Mouse (Mus musculus) forebrain, embryonic 13.5 days (tissue): ENCODE measurements at regions not wholly inside any gene's neighbourhood (a gene's known extent, or its start where the extent isn't known, plus 50 kb on each side); places are given as distances from the start of the nearest gene placed in this dataset.
A peak's percentile ranks its signal among the peaks of the same experiment; 100 is the strongest.

Source experiments
- ATAC-seq: fragments of 200-750 bp; cut with Nextera tagmentation; 2 replicates; pipeline ENCODE4 v1.8.0; 2017
- H3K27ac ChIP-seq: fragments of 300-500 bp; sonication (generic); 2 replicates; pipeline ENCODE4 v1.5.1; 2015; ENCODE audit warnings: inconsistent platforms, mild to moderate bottlenecking, moderate library complexity
- H3K27me3 ChIP-seq: fragments of 300-500 bp; sonication (generic); 2 replicates; pipeline ENCODE4 v1.6.1; 2015; ENCODE audit warnings: mild to moderate bottlenecking, inconsistent platforms
- H3K36me3 ChIP-seq: fragments of 300-500 bp; sonication (generic); 2 replicates; pipeline ENCODE4 v1.6.1; 2015; ENCODE audit warnings: mild to moderate bottlenecking, inconsistent platforms; ENCODE audit not compliant: poor library complexity, severe bottlenecking
- H3K4me1 ChIP-seq: fragments of 300-500 bp; sonication (generic); 2 replicates; pipeline ENCODE4 v1.6.1; 2015; ENCODE audit warnings: inconsistent platforms
- H3K4me2 ChIP-seq: fragments of 300-500 bp; sonication (generic); 2 replicates; pipeline ENCODE4 v1.6.1; 2015; ENCODE audit warnings: inconsistent platforms, mild to moderate bottlenecking, moderate library complexity
- H3K4me3 ChIP-seq: fragments of 300-500 bp; sonication (generic); 2 replicates; pipeline ENCODE4 v1.5.1; 2015; ENCODE audit warnings: mild to moderate bottlenecking, inconsistent platforms
- H3K9ac ChIP-seq: fragments of 300-500 bp; sonication (generic); 2 replicates; pipeline ENCODE4 v1.6.1; 2015; ENCODE audit warnings: mild to moderate bottlenecking, inconsistent platforms
- H3K9me3 ChIP-seq: fragments of 300-500 bp; sonication (generic); replicated peaks from 2 replicates; pipeline ENCODE4 v1.6.1; 2016; ENCODE audit warnings: inconsistent platforms
- WGBS: fragments of 180-500 bp; shearing (Covaris S2); methylation state at CpG from one replicate; pipeline ENCODE4 v1.1.7; 2015; 5-methylcytosine and 5-hydroxymethylcytosine counted together

DNA sequence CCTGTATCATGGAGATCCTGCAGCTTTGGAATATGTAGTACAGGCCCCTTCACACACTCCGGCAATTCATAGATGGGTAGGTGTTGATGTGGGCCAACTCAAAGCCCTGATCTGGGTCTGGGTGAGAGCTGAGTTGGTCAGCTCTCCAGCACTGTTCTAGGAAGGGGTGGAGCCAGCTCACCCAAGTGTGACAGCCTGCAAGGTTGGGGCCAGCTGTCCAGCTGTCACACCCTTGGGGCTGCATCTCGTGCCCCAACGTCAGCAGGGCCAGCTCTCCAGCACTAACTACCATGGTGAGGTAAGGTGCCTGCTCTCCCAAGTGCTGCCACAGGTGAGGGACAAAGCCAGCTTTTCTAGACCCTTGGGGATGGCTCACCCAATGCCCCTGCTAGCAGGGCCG, 115.6 kb upstream of the Tdrd3 start:
- H3K4me2 ChIP-seq, result no peak overlapping the region
- no peaks in the 10 kb centered on the region for H3K36me3 ChIP-seq
- H3K4me1 ChIP-seq, result no peaks in the 10 kb centered on the region
- no peak for ATAC-seq
- no peak overlapping the region for H3K27ac ChIP-seq
- H3K4me3 ChIP-seq, result no peak overlapping the region
- H3K9me3 ChIP-seq, result no peaks in the 10 kb centered on the region
- 76% methylated on average over 4 of the region's 4 CpGs for WGBS
- H3K9ac ChIP-seq, result no peak overlapping the region
- H3K27me3 ChIP-seq, result no peaks in the 10 kb centered on the region

- 87% methylated on average over 5 of the region's 5 CpGs for WGBS
- H3K9ac ChIP-seq, result no peak overlapping the region
- no peaks in the 10 kb centered on the region for H3K9me3 ChIP-seq
- no peak overlapping the region for H3K27ac ChIP-seq
- no peaks in the 10 kb centered on the region for H3K27me3 ChIP-seq
- no peak for ATAC-seq
- no peak overlapping the region for H3K4me3 ChIP-seq
- no peaks in the 10 kb centered on the region for H3K4me1 ChIP-seq
- H3K4me2 ChIP-seq, result no peak overlapping the region
- H3K36me3 ChIP-seq, result no peaks in the 10 kb centered on the region
These were observed 114.9 kb upstream of the Tdrd3 start for GRCm38 (mm10) chr14:87301564-87301963.

GRCm38 (mm10) chr14:87305481-87305880, 111.0 kb upstream of the Tdrd3 start:
- H3K27me3 ChIP-seq, result no peaks in the 10 kb centered on the region
- H3K4me3 ChIP-seq, result no peak overlapping the region
- no peak overlapping the region for H3K9ac ChIP-seq
- H3K36me3 ChIP-seq, result no peaks in the 10 kb centered on the region
- ATAC-seq, result no peak
- WGBS, result 94% methylated on average over 2 of the region's 2 CpGs
- no peaks in the 10 kb centered on the region for H3K9me3 ChIP-seq
- H3K4me1 ChIP-seq, result no peaks in the 10 kb centered on the region; the same call in 1 of the 2 replicates
- H3K4me2 ChIP-seq, result no peak overlapping the region
- H3K27ac ChIP-seq, result no peak overlapping the region

GRCm38 (mm10) chr14:87306011-87306410, 110.4 kb upstream of the Tdrd3 start:
- no peak overlapping the region for H3K4me2 ChIP-seq
- H3K4me1 ChIP-seq, result no peaks in the 10 kb centered on the region; the same call in 1 of the 2 replicates
- H3K4me3 ChIP-seq, result no peak overlapping the region
- WGBS, result 76% methylated on average over 7 of the region's 7 CpGs
- H3K36me3 ChIP-seq, result no peaks in the 10 kb centered on the region
- H3K27ac ChIP-seq, result no peak overlapping the region
- H3K27me3 ChIP-seq, result no peaks in the 10 kb centered on the region
- no peaks in the 10 kb centered on the region for H3K9me3 ChIP-seq
- no peak overlapping the region for H3K9ac ChIP-seq
- ATAC-seq, result no peak

DNA sequence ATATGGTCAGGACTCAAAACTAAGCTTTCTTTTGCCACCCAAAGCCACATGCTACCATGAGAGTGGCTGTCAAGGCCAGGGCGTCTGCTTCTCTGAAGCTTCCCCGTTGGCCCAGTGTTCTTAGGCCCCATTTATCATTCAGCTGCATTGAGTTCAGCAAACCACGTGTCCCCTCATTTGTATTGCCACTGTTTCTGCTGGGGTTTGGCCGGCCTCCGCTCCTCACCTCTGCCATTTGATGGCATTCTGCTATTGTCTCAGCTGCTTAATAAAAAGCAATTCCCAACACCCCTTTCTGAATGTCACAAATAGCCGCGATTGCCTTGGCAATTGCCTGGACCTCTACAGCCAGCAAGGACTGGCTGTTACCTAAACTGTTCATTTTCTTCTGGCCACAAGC, 108.4 kb upstream of the Tdrd3 start:
- H3K9me3 ChIP-seq, result no peaks in the 10 kb centered on the region
- ATAC-seq, result peak; percentile 41; the same call in 1 of the 2 replicates
- H3K4me1 ChIP-seq, result no peaks in the 10 kb centered on the region; the same call in 1 of the 2 replicates
- H3K27me3 ChIP-seq, result no peaks in the 10 kb centered on the region
- H3K4me2 ChIP-seq, result no peak overlapping the region
- WGBS, result 48% methylated on average over 7 of the region's 7 CpGs
- H3K27ac ChIP-seq, result no peak overlapping the region
- no peaks in the 10 kb centered on the region for H3K36me3 ChIP-seq
- H3K4me3 ChIP-seq, result no peak overlapping the region
- H3K9ac ChIP-seq, result no peak overlapping the region

- WGBS, result 95% methylated on average over 5 of the region's 5 CpGs
These were observed 104.1 kb upstream of the Tdrd3 start for GRCm38 (mm10) chr14:87312318-87312717.

GRCm38 (mm10) chr14:87314999-87315732, 101.3 kb upstream of the Tdrd3 start:
- H3K27ac ChIP-seq, result no peak overlapping the region
- no peak overlapping the region for H3K4me2 ChIP-seq
- no peak overlapping the region for H3K9ac ChIP-seq
- H3K4me3 ChIP-seq, result no peak overlapping the region
- no peaks in the 10 kb centered on the region for H3K27me3 ChIP-seq
- no peaks in the 10 kb centered on the region for H3K36me3 ChIP-seq
- H3K4me1 ChIP-seq, result no peaks in the 10 kb centered on the region
- H3K9me3 ChIP-seq, result no peaks in the 10 kb centered on the region
- peak; percentile 85 for ATAC-seq
- WGBS, result 27% methylated on average over 6 of the region's 6 CpGs

More at GRCm38 (mm10) chr14:87312318-87312717, 104.1 kb upstream of the Tdrd3 start:
- H3K4me3 ChIP-seq, result no peak overlapping the region
- H3K4me2 ChIP-seq, result no peak overlapping the region
- no peaks in the 10 kb centered on the region for H3K36me3 ChIP-seq
- no peaks in the 10 kb centered on the region for H3K9me3 ChIP-seq
- no peaks in the 10 kb centered on the region; the same call in 1 of the 2 replicates for H3K4me1 ChIP-seq
- H3K27ac ChIP-seq, result no peak overlapping the region
- H3K27me3 ChIP-seq, result no peaks in the 10 kb centered on the region
- no peak overlapping the region for H3K9ac ChIP-seq
- ATAC-seq, result no peak

- Histone ChIP-seq H3K27me3 (no peaks in the 10 kb centered on the region), H3K4me1 (no peaks in the 10 kb centered on the region), H3K9ac (no peak overlapping the region), H3K36me3 (no peaks in the 10 kb centered on the region), H3K4me3 (no peak overlapping the region), H3K9me3 (no peaks in the 10 kb centered on the region), H3K4me2 (no peak overlapping the region), H3K27ac (no peak overlapping the region)
- 57% methylated on average over 1 of the region's 1 CpGs for WGBS
- ATAC-seq, result no peak
These were observed 88.6 kb upstream of the Tdrd3 start for GRCm38 (mm10) chr14:87327841-87328240.

DNA sequence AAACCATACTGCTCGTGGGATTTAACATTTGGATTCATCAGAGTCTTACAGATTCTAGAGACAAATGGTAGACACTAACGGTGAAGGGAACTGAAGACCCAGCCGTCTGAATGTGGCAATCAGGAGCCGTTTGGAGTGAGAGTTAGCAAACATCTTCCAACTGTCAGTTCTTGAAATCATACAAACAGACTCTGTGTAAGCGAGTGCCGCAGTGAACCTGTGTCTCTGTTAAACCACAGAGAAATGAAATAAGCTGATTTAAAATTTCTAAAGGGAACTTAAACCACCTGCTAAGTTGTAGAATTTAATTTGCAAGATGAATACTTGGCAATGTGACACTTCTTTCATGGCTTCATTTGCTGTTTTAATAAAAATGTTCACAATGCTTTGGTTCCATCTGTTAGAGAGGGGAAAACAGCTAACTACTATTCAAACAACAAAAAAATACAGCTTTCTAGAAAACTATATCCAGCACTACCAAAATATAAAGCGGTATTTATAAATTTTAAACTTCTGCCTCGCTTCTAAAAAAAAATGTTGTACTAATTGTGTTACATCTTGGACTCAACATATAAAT, 78.4 kb upstream of the Tdrd3 start:
- Histone ChIP-seq H3K9me3 (no peaks in the 10 kb centered on the region), H3K9ac (no peak overlapping the region), H3K27ac (no peak overlapping the region), H3K4me3 (no peak overlapping the region), H3K4me1 (no peaks in the 10 kb centered on the region), H3K36me3 (no peaks in the 10 kb centered on the region), H3K4me2 (no peak overlapping the region), H3K27me3 (no peaks in the 10 kb centered on the region)
- 76% methylated on average over 8 of the region's 8 CpGs for WGBS
- peak; percentile 68; the same call in 1 of the 2 replicates for ATAC-seq

DNA sequence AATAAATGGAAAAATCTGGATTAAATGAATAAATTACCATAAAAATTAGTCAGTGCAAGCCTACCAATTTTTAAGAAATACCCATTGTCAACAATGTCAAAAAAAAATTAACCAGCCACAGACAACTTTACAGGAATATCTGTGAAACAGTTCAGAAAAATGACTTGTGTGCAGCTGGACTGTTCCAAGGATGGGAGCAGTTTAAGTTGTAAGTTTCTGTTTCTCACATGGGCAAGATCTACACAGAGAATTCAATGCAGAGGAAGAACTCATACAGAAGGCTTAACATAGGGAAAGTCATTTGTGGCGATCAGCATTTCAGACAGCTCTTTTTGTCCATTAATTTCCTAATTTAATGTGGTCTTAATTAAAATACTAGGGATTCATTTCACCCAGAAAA, 71.9 kb upstream of the Tdrd3 start:
- Histone ChIP-seq H3K9ac (no peak overlapping the region), H3K9me3 (no peaks in the 10 kb centered on the region), H3K4me1 (no peaks in the 10 kb centered on the region), H3K4me2 (no peak overlapping the region), H3K4me3 (no peak overlapping the region), H3K27ac (no peak overlapping the region), H3K36me3 (no peaks in the 10 kb centered on the region), H3K27me3 (no peaks in the 10 kb centered on the region)
- peak; percentile 36; the same call in 1 of the 2 replicates for ATAC-seq
- 92% methylated on average over 1 of the region's 1 CpGs for WGBS

- H3K4me1 ChIP-seq, result no peaks in the 10 kb centered on the region
- peak; percentile 8; the same call in 1 of the 2 replicates for ATAC-seq
- WGBS, result 82% methylated on average over 3 of the region's 3 CpGs
- no peaks in the 10 kb centered on the region for H3K36me3 ChIP-seq
- no peaks in the 10 kb centered on the region for H3K9me3 ChIP-seq
- H3K9ac ChIP-seq, result no peak overlapping the region
- no peaks in the 10 kb centered on the region for H3K27me3 ChIP-seq
- H3K4me2 ChIP-seq, result no peak overlapping the region
- H3K27ac ChIP-seq, result no peak overlapping the region
- H3K4me3 ChIP-seq, result no peak overlapping the region
These were observed 69.6 kb upstream of the Tdrd3 start for GRCm38 (mm10) chr14:87346812-87347211.

DNA sequence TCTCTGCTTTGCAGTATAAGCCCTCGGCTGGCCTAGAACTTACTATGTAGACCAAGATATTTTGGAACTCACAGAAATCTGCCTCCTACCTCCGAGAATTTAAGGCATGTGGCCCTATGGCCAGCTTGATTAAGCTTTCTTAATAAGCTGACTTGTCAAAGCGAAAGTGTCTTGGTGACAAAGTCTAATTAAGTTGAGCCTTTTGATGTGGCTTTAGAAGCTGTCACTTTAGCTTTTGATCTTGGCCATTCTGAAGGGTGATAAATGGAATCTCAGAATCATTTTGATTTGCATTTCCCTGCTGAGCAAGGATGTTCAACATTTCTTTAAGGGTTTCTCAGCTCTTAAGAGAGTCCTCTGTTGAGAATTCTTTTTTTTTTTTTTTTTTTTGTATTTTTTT, 67.6 kb upstream of the Tdrd3 start:
- 54% methylated on average over 3 of the region's 3 CpGs for WGBS
- no peak for ATAC-seq
- H3K4me3 ChIP-seq, result no peak overlapping the region

More for the DNA sequence above, 67.6 kb upstream of the Tdrd3 start:
- Histone ChIP-seq H3K9me3 (no peaks in the 10 kb centered on the region), H3K36me3 (no peaks in the 10 kb centered on the region), H3K27me3 (no peaks in the 10 kb centered on the region), H3K9ac (no peak overlapping the region), H3K27ac (no peak overlapping the region), H3K4me2 (no peak overlapping the region), H3K4me1 (no peaks in the 10 kb centered on the region)
